Mouse (Mus musculus): Measurements from ENCODE around the gene Adam8. TPM values are rescaled to one million over a fixed set of nuclear protein-coding genes. Genes with fewer than 3 reads are reported as not detected.

The Adam8 gene
- polyA plus RNA-seq, 3 experiments from 2014 or later = 8.8 to 59.4 (median 13.1) TPM

- peak; percentile 24 for ATAC-seq
Measured at GRCm38 (mm10) chr7:139944291-139945240, 47.8 kb downstream of the Adam8 start.

- peak; percentile 84 for ATAC-seq
Measured at GRCm38 (mm10) chr7:139943674-139944281, 48.6 kb downstream of the Adam8 start, which contains the start of gene Utf1. TSS of gene Utf1 (plus strand) at chr7:139943789.

- ATAC-seq = no peak
Measured at GRCm38 (mm10) chr7:139940476-139941209, 51.7 kb downstream of the Adam8 start.

- no peak for ATAC-seq
Measured at GRCm38 (mm10) chr7:139937810-139938209, 54.6 kb downstream of the Adam8 start.

GRCm38 (mm10) chr7:139937138-139937537 lies 55.2 kb downstream of the Adam8 start:
- ATAC-seq = no peak

GRCm38 (mm10) chr7:139936705-139937104 lies 55.7 kb downstream of the Adam8 start:
- no peak for ATAC-seq

GRCm38 (mm10) chr7:139930732-139931131 lies 61.6 kb downstream of the Adam8 start:
- peak; percentile 46 for ATAC-seq

Other genes starting within 250 kb of the Adam8 start
- not detected for gene Adgra1, start 158.4 kb downstream of the Adam8 start, polyA plus RNA-seq (2017; shearing (Covaris generic))
- gene Kndc1, start 97.9 kb downstream of the Adam8 start, polyA plus RNA-seq (2017; shearing (Covaris generic)) = under 1 TPM; 0.20 to 0.49 (median 0.38) TPM
- 1 to 10 TPM; 3.3 to 5.0 (median 3.6) TPM for gene Utf1, start 48.8 kb downstream of the Adam8 start, polyA plus RNA-seq (2017; shearing (Covaris generic))
- 1 to 10 TPM in 2 of 3 experiments, under 1 TPM in 1; 0.66 to 1.5 (median 1.0) TPM for gene 6430531B16Rik, start 13.8 kb downstream of the Adam8 start, polyA plus RNA-seq (2017; shearing (Covaris generic))
- gene Zfp511, start 43.8 kb upstream of the Adam8 start, polyA plus RNA-seq (2017; shearing (Covaris generic)) = 10 to 100 TPM; 25.0 to 30.1 (median 25.7) TPM
- 10 to 100 TPM; 24.8 to 32.5 (median 28.0) TPM for gene Tubgcp2, start 44.1 kb upstream of the Adam8 start, polyA plus RNA-seq (2017; shearing (Covaris generic))
- not detected for gene Msx3, start 56.5 kb upstream of the Adam8 start, polyA plus RNA-seq (2017; shearing (Covaris generic))
- gene Caly, start 90.0 kb upstream of the Adam8 start, polyA plus RNA-seq (2017; shearing (Covaris generic)) = not detected
- not detected for gene Prap1, start 100.8 kb upstream of the Adam8 start, polyA plus RNA-seq (2017; shearing (Covaris generic))
- gene Fuom, start 109.9 kb upstream of the Adam8 start, polyA plus RNA-seq (2017; shearing (Covaris generic)) = 10 to 100 TPM; 11.6 to 13.9 (median 12.7) TPM
- gene Paox, start 123.2 kb upstream of the Adam8 start, polyA plus RNA-seq (2017; shearing (Covaris generic)) = 1 to 10 TPM; 1.9 to 5.3 (median 3.8) TPM
- gene Echs1, start 123.9 kb upstream of the Adam8 start, polyA plus RNA-seq (2017; shearing (Covaris generic)) = 10 to 100 TPM; 73.3 to 94.2 (median 81.1) TPM
- 10 to 100 TPM; 16.4 to 28.8 (median 22.9) TPM for gene Mtg1, start 145.0 kb upstream of the Adam8 start, polyA plus RNA-seq (2017; shearing (Covaris generic))
- gene Sprn, start 162.3 kb upstream of the Adam8 start, polyA plus RNA-seq (2017; shearing (Covaris generic)) = not detected
- gene Olfr522, start 172.2 kb upstream of the Adam8 start, polyA plus RNA-seq (2017; shearing (Covaris generic)) = under 1 TPM in 1 of 3 experiments, not detected in 2; 0.07 TPM
- not detected for gene Olfr523, start 180.7 kb upstream of the Adam8 start, polyA plus RNA-seq (2017; shearing (Covaris generic))
- gene Olfr524, start 213.4 kb upstream of the Adam8 start, polyA plus RNA-seq (2017; shearing (Covaris generic)) = under 1 TPM in 1 of 3 experiments, not detected in 2; 0.13 TPM
- under 1 TPM in 2 of 3 experiments, not detected in 1; 0.27 to 0.55 TPM for gene Cd163l1, start 225.7 kb upstream of the Adam8 start, polyA plus RNA-seq (2017; shearing (Covaris generic))

Measured in inflammation-experienced regulatory T-cells, adult 6 months (primary cell).